Mouse (Mus musculus): ENCODE measurements at regions not wholly inside any gene's neighbourhood (a gene's known extent, or its start where the extent isn't known, plus 50 kb on each side); places are given as distances from the start of the nearest gene placed in this dataset.

DNA sequence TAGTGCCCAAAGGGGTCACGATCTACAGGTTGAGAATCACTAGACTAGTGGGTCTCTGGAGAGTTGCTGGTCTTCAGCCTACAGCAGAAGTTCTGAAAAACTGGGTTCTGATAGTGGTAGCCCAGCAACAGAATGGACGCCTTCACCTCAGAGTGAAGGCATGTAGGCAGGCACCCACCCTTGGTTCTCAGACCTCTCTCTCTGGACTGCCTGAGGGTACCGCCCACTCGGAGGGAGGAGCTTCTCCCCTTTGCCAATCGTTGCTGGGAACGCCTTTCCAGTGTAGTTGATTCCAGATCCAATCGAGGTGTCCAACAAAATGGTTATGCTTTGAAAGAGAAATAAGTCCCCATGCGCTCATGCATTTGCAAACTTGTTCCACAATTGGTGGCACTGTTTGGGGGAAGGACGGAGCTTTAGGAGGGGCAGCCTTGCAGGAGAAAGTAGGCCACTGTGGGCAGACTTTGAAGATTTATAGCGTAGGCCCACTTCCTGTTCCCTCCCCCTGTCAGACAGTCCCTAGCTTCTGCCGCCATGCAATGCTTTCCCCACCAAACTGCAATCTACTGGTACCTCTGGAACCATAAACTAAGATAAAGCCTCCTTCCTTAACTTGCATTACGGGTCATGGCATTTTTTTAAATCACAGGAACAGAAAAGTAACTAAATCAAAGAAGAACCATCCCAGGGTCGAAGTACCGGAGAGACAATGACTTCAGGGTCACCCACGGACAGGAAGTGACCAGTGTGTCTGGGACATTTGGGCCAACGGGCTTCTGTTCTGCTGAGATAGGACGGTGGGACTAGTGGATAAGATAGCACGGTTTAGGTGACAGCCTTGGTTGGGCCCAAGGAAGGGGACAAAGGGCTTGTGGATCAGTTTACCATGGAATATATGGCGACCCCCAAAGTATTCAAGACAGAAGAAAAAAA is 224.5 kb downstream of the Gadd45g start:
- Histone ChIP-seq H3K27me3 (ENCODE audit: control insufficient read depth in 1 of 2, insufficient read depth in 2 of 2, low read length in 2 of 2) (no peaks in the 10 kb centered on the region), H3K27ac (ENCODE audit: control insufficient read depth, low read depth, low read length) (no peak overlapping the region), H3K4me3 (ENCODE audit: control insufficient read depth in 1 of 2, insufficient read depth in 1 of 2, low read depth in 2 of 2, low read length in 2 of 2) (no peak overlapping the region), H3K9me3 (replicated peaks; ENCODE audit: insufficient read depth, low read length) (no peaks in the 10 kb centered on the region), H3K4me1 (ENCODE audit: control insufficient read depth in 1 of 2, insufficient read depth in 2 of 2, low read length in 2 of 2) (no peaks in the 10 kb centered on the region), H3K36me3 (ENCODE audit: control insufficient read depth in 1 of 2, insufficient read depth in 2 of 2, low read length in 2 of 2) (no peaks in the 10 kb centered on the region), H3K79me2 (ENCODE audit: control insufficient read depth, insufficient read depth, low read length, poor library complexity) (no peaks in the 10 kb centered on the region), H3K9ac (ENCODE audit: control insufficient read depth, low read depth, low read length, poor library complexity, severe bottlenecking) (no peak overlapping the region)
- no peak for DNase-seq (ENCODE audit: low read depth, low spot score)
- no peak for TF ChIP-seq SMC3 (IDR thresholded peaks at IDR 0.05; ENCODE audit: low read depth, low read length)
- TF ChIP-seq CTCF (IDR thresholded peaks at IDR 0.05 in 2 of 3, conservative IDR thresholded peaks at IDR 0.05 in 1 of 3; ENCODE audit: control insufficient read depth in 1 of 3, insufficient read depth in 1 of 3, low read depth in 2 of 3, low read length in 3 of 3, poor library complexity in 1 of 3, severe bottlenecking in 1 of 3): no peak
- no peak for TF ChIP-seq MYB (IDR thresholded peaks at IDR 0.05; ENCODE audit: low read depth, low read length)
- TF ChIP-seq MAZ (IDR thresholded peaks at IDR 0.05; ENCODE audit: low read depth, low read length): no peak
- no peak for TF ChIP-seq ZNF384 (IDR thresholded peaks at IDR 0.05; ENCODE audit: low read depth, low read length)
- TF ChIP-seq NELFE (IDR thresholded peaks at IDR 0.05; ENCODE audit: low read depth, low read length): no peak
- no peak for TF ChIP-seq NRF1 (IDR thresholded peaks at IDR 0.05; ENCODE audit: insufficient read depth, low read depth, low read length, poor library complexity, severe bottlenecking)
- TF ChIP-seq ZMIZ1 (IDR thresholded peaks at IDR 0.05; ENCODE audit: low read depth, low read length): no peak
- TF ChIP-seq SIN3A (IDR thresholded peaks at IDR 0.05; ENCODE audit: low read length): no peak
- TF ChIP-seq RAD21 (IDR thresholded peaks at IDR 0.05; ENCODE audit: low read depth, low read length): no peak
- TF ChIP-seq CHD2 (IDR thresholded peaks at IDR 0.05; ENCODE audit: low read length): no peak
- no peak for TF ChIP-seq MYC (IDR thresholded peaks at IDR 0.05; ENCODE audit: low read depth, low read length)
- no peak for TF ChIP-seq CHD1 (IDR thresholded peaks at IDR 0.05; ENCODE audit: low read depth, low read length)
- TF ChIP-seq POLR2AphosphoS2 (IDR thresholded peaks at IDR 0.05; ENCODE audit: low read length): no peak
- TF ChIP-seq MXI1 (IDR thresholded peaks at IDR 0.05; ENCODE audit: low read depth, low read length): no peak
- no peak for TF ChIP-seq HCFC1 (IDR thresholded peaks at IDR 0.05; ENCODE audit: low read depth, low read length)
- no peak for TF ChIP-seq POLR2AphosphoS5 (IDR thresholded peaks at IDR 0.05; ENCODE audit: borderline replicate concordance, low read depth, low read length)
- no peak for TF ChIP-seq EP300 (IDR thresholded peaks at IDR 0.05; ENCODE audit: low read depth in 1 of 2, low read length in 2 of 2)

DNA sequence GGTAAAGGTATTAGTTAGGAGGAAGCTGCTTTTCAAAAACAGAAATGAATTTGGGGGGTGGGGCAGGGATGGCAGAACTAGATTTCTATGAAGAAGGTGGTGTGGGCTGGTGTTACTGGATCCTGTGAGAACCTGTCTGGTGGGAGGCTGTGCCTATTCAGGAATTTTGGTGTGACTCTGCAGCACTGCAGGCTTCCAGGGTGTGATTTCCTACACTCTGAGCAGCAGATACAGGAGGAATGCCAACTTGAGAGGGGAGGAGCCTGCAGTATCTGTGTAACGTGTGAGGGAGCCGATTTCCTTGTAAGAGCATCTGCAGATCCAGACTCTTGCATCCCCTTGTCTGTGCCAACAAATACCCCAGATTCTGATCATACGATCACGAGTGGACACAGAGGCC is 231.1 kb downstream of the Gadd45g start:
- no peak for DNase-seq (ENCODE audit: low read depth, low spot score)
- Histone ChIP-seq H3K27me3 (ENCODE audit: control insufficient read depth in 1 of 2, insufficient read depth in 2 of 2, low read length in 2 of 2) (no peaks in the 10 kb centered on the region), H3K27ac (ENCODE audit: control insufficient read depth, low read depth, low read length) (no peak overlapping the region), H3K79me2 (ENCODE audit: control insufficient read depth, insufficient read depth, low read length, poor library complexity) (no peaks in the 10 kb centered on the region), H3K36me3 (ENCODE audit: control insufficient read depth in 1 of 2, insufficient read depth in 2 of 2, low read length in 2 of 2) (no peaks in the 10 kb centered on the region), H3K9ac (ENCODE audit: control insufficient read depth, low read depth, low read length, poor library complexity, severe bottlenecking) (no peak overlapping the region), H3K4me3 (ENCODE audit: control insufficient read depth in 1 of 2, insufficient read depth in 1 of 2, low read depth in 2 of 2, low read length in 2 of 2) (no peak overlapping the region), H3K9me3 (replicated peaks; ENCODE audit: insufficient read depth, low read length) (no peaks in the 10 kb centered on the region), H3K4me1 (ENCODE audit: control insufficient read depth in 1 of 2, insufficient read depth in 2 of 2, low read length in 2 of 2) (no peaks in the 10 kb centered on the region)
- TF ChIP-seq TBP (IDR thresholded peaks at IDR 0.05; ENCODE audit: low read depth, low read length) (no peak), MYB (IDR thresholded peaks at IDR 0.05; ENCODE audit: low read depth, low read length) (no peak), USF1 (IDR thresholded peaks at IDR 0.05; ENCODE audit: low read depth, low read length) (no peak), HCFC1 (IDR thresholded peaks at IDR 0.05; ENCODE audit: low read depth, low read length) (no peak), POLR2AphosphoS2 (IDR thresholded peaks at IDR 0.05; ENCODE audit: low read length) (no peak), SIN3A (IDR thresholded peaks at IDR 0.05; ENCODE audit: low read length) (no peak), USF2 (IDR thresholded peaks at IDR 0.05; ENCODE audit: borderline replicate concordance in 1 of 2, insufficient read depth in 1 of 2, low read depth in 1 of 2, low read length in 2 of 2) (no peak), MAFK (IDR thresholded peaks at IDR 0.05; ENCODE audit: borderline replicate concordance, low read depth, low read length) (no peak), SMC3 (IDR thresholded peaks at IDR 0.05; ENCODE audit: low read depth, low read length) (no peak), MAZ (IDR thresholded peaks at IDR 0.05; ENCODE audit: low read depth, low read length) (no peak), CHD1 (IDR thresholded peaks at IDR 0.05; ENCODE audit: low read depth, low read length) (no peak), POLR2A (IDR thresholded peaks at IDR 0.05; ENCODE audit: control insufficient read depth in 1 of 2, insufficient read depth in 1 of 2, low read depth in 1 of 2, low read length in 2 of 2, poor library complexity in 1 of 2) (no peak), RCOR1 (IDR thresholded peaks at IDR 0.05; ENCODE audit: low read depth, low read length) (no peak), EP300 (IDR thresholded peaks at IDR 0.05; ENCODE audit: low read depth in 1 of 2, low read length in 2 of 2) (no peak)

All from MEL (cell line).